Mouse (Mus musculus): ENCODE measurements at regions not wholly inside any gene's neighbourhood (a gene's known extent, or its start where the extent isn't known, plus 50 kb on each side); places are given as distances from the start of the nearest gene placed in this dataset.

DNA sequence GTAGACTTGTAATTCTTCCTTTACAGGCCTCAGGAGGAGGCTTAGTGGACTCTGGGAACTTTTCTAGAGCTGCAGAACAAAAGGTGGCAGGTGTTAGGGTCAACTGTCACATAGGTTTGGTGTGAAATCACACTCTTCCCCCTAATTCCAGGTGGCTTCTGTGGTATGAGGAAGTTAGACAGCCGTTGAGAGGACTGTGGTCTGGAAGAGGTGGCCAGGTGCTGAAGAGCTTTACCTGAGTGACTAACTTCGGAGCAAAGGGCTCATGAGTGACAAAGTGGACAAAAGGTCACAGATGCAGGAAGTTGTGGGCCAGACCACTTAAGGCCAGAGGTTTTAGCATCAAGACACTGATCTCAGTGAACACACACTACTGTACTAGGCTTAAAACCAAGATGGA lies 209.1 kb upstream of the Nr2f2 start:
- no peak for DNase-seq

DNA sequence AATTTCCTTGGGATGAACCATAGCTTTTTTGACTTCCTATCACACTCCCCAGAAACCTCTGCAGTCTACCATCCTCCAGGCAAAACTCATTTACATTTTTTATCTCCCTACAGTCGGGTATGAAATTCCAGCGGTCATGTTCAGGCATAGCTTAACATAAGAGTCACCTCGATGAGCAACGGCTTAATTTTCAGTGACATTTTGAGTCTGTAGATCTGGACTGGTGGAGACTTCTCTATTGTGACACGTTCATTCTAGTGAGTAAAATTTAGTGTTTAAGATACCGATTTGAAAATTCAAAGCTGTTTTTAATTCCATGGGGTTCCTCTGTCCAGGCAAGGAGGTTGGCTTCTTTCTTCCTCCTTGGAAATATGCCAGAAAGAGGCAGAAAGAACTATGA lies 207.7 kb upstream of the Nr2f2 start:
- DNase-seq: no peak

DNA sequence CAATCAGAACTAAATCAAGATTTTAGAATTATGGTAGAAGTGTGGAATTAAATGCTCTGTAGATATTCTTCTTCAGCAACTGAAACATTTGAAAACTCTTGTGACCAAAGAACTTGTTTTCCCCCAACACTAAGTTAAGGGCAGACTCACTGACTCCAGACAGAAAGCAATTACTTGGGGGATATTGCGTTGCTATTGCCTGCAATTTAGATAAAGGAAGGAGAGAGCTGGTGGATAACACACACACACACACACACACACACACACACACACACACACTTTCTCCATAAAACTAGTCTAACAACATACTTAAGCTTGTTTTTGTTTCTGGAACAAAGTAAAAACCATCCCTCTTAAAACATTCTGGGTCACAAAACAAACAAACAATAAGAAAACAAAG lies 198.5 kb upstream of the Nr2f2 start:
- DNase-seq: no peak

DNA sequence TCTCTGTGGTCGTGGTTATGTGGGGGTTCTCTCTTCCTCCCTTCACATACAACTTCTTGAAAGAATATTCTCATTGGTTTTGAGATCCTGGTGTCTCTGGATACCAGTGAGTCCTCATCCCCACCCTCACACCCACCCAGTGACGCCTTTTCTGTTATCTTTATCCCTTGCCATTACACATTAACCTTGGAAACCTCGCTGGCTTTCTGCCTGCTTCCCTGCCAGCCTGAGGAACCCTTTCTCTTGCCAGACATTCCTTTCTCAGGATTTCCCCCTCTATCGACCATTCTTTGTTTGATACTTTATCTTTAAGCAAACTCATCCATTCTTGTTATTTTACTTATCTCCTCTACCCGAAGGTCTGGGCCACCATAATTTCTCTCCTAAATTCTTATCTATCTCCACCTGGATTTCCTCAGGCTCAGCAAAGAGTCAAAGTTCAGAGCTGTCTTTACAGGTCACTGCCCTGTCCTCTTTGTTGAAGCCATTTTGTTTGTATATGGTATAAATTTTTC lies 182.5 kb upstream of the Nr2f2 start:
- DNase-seq: no peak

- no peak for DNase-seq
These were observed 175.5 kb upstream of the Nr2f2 start for GRCm38 (mm10) chr7:70541881-70542665.

GRCm38 (mm10) chr7:70539121-70539642 lies 172.6 kb upstream of the Nr2f2 start:
- no peak for DNase-seq

DNA sequence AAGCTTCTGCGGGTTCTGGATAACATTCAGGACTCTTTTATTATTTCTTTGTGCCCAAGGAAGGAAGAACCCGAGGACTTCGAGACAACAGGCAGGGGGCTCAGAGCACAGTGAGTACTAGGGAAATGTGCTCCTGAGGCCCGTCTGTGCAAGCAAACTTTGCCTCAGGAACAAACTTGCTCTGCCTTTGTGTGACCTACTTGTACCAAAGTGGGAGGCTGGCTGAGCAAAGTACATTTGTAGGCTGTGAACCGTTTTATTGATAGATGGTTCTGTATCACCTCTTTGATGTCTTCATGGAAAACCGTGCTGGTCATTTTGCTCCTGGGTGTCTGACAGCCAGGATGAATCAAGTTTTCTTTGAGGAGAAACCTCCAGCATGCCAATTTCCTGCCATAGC lies 169.5 kb upstream of the Nr2f2 start:
- no peak for DNase-seq

DNA sequence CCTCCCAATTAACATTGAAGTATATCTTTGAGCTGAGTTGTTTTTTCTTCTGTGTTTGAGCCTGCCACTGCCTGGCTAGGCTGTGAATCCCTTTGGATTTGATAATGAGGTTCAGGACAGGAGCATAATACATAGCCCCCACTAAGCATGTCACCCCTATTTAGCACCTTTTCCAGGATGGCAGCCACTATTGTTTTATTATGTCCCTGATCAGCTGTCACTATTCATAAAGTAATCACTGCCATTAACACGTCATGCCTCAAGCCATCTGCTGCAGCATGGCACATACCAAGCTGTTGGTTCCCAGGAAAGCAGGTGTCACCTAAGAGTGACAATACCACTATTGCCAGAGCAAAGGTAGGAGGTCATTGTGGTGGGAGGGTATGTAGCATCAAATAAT lies 167.0 kb upstream of the Nr2f2 start:
- no peak for DNase-seq

DNA sequence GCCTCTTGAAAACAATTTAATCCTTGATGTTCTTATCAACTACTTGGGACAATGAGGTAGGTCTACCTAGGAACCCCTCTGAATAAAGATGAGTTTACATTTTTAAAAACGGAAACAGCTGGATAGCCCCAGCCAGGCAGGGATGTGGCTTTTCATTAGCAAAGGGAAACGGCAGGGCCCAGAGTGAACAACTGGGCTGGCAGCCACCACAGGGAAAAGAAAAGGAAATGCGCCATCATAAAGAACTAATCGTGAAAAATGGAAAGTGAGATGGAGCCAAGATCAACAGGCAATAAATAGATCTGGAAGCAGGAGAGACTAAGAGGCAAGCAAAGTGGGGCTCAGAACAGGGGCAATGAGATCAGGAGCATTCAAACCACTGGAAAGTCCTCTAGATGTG lies 161.4 kb upstream of the Nr2f2 start:
- no peak for DNase-seq

DNA sequence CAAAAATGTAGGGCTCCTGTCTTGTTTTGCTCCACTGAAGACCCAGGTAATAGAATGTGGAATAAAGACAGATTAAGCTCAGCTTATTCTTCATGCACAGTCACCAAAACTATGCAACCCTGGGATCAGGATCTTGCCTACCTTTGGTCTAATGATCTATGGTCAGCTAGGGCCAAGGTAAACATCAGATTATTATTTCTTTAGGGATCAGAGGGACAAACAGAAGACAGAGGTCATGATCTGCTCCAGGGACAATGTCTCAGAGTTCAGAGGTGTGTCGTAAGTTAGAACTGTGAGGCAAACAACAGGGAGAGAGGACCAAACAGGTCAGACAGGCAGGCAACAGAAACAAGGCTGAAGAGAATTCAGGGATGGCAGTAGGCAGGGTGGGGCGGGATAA lies 158.8 kb upstream of the Nr2f2 start:
- DNase-seq: no peak

DNA sequence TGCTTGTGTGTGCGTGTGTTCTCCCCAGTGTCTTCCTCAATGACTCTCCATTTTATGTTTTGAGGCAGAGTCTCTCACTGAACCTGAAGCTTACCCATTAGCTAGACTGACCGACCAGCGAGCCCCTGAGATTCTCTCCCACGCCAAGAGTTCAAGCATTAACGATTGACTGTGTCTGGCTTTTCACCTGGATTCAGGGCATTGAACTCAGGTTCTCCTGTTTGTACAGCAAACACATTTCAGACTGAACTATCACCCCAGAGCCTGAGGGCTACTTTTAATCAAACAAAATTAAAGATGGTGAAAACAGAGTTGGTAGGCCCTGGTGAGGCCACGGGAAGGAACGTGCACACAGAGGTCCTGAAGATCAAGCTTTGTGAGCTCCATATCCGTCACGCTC lies 158.2 kb upstream of the Nr2f2 start:
- DNase-seq: no peak

DNA sequence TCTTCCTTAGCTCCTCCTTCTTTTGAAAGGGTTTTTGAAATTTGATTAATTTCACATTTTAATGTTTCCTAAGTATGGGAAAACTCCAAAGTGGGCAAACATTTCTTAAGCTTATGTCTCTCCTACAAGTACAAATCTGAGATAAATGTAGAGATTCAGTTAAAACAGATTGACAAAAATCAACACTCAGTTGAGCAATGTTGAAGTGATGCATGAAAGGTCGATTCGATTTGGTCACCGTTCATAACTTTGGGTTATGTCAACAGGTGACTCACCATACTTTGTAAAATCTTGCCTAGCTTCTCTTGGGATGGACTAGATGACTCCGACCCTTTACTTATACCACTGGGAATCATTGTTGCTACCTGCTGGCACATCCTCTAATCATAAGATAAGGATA lies 157.7 kb upstream of the Nr2f2 start:
- no peak for DNase-seq

GRCm38 (mm10) chr7:70516741-70517140 lies 150.2 kb upstream of the Nr2f2 start:
- DNase-seq: peak; percentile 13

GRCm38 (mm10) chr7:70515341-70515851 lies 148.9 kb upstream of the Nr2f2 start:
- peak; percentile 18 for DNase-seq

DNA sequence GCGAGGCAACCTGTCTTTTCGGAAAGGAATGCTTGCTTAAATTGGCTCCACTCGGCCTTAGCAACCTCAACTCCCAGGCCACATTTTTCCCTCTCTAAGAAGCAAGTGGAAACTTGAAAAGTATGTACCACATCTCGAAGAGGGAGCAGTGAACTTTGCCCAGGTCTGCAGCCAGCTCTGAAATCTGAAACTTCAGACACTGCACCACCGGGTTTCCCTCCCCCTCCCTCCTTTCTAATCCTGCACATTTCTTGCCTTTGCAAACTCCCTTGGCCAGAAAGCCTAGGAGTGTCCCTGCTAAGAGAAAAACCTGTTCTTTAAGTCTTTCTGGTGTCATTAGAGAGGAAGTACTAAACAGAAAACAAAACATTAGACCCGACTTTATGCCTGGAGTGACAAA lies 148.1 kb upstream of the Nr2f2 start:
- peak; percentile 34 for DNase-seq

GRCm38 (mm10) chr7:70512354-70512753 lies 145.8 kb upstream of the Nr2f2 start:
- DNase-seq: no peak

- peak; percentile 52 for DNase-seq
These were observed 139.2 kb upstream of the Nr2f2 start for GRCm38 (mm10) chr7:70505671-70506181.

DNA sequence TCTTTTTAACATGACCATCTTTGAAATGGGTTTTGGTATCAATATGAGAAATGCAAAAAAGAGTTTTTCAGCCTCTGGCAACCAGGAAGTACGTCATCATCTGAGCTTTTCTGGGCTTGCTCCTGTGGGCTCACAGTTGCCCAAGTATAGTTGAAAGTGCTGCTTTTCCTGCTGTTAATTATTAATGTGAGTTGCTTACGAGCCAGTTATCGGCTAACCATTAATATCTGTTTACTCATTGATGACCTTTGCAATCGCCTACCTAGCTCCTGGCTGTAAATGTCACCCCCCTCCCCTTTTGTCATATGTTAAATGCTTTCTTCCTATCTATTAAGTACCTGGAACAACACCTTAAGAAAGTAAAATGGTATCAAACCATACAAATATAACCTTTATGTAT lies 135.3 kb upstream of the Nr2f2 start:
- no peak for DNase-seq

GRCm38 (mm10) chr7:70496541-70497154 lies 130.1 kb upstream of the Nr2f2 start:
- DNase-seq: no peak

- no peak for DNase-seq
These were observed 117.7 kb upstream of the Nr2f2 start for GRCm38 (mm10) chr7:70484201-70484600.

GRCm38 (mm10) chr7:70483536-70483935 lies 117.0 kb upstream of the Nr2f2 start:
- DNase-seq: no peak

DNA sequence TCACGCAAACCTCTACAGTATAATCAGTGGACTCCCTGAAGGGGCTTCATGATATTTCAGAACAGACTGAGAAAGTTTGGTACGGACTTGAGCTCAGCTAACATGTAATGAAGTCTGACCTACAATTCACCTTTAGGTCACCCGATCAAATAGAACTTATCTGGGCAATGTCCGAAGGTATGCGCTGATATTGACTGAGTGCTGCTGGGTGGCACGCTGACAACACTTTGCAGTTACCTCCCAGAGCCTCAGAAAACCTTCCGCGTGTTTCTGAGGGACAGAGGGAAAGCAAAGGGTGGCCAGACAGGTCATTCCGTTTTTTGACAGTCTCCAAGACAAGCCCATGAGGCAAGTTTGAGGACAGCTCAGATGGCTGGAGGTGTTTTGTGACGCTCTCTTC lies 115.3 kb upstream of the Nr2f2 start:
- DNase-seq: no peak

- DNase-seq: no peak
These were observed 106.3 kb upstream of the Nr2f2 start for GRCm38 (mm10) chr7:70472786-70473185.

Data from adrenal gland, postnatal 10 days (tissue).